Mouse (Mus musculus) MEL (cell line): Measurements from ENCODE around the gene Scamp5. TPM values are rescaled to one million over a fixed set of nuclear protein-coding genes. Genes with fewer than 3 reads are reported as not detected.

Source experiments
- DNase-seq: peaks from one replicate; pipeline ENCODE4 v3.0.0; 2011; ENCODE audit warnings: low read depth, low spot score
- H3K27ac ChIP-seq: 2 replicates; pipeline ENCODE4 v1.5.1; 2012; ENCODE audit warnings: low read depth, mild to moderate bottlenecking, control low read depth, low read length, moderate library complexity; ENCODE audit not compliant: control insufficient read depth
- H3K27me3 ChIP-seq, 2 experiments: fragments of 150-350 bp in 1 of 2; sonication (generic) in 1 of 2; 2 replicates each; pipeline ENCODE4 v1.6.1; 2012; ENCODE audit warnings: low read length in 2 of 2, mild to moderate bottlenecking in 2 of 2, improper control_type of control experiment in 1 of 2, moderate library complexity in 1 of 2; ENCODE audit not compliant: insufficient read depth in 2 of 2, control insufficient read depth in 1 of 2
- H3K36me3 ChIP-seq, 2 experiments: 2 replicates each; pipeline ENCODE4 v1.6.1; 2012 to 2014; ENCODE audit warnings: low read length in 2 of 2, improper control_type of control experiment in 1 of 2, inconsistent platforms in 1 of 2, mild to moderate bottlenecking in 1 of 2; ENCODE audit not compliant: insufficient read depth in 2 of 2, control insufficient read depth in 1 of 2
- H3K4me1 ChIP-seq, 2 experiments: fragments of 150-350 bp in 1 of 2; sonication (generic) in 1 of 2; 2 replicates each; pipeline ENCODE4 v1.6.1; 2012; ENCODE audit warnings: low read length in 2 of 2, improper control_type of control experiment in 1 of 2, mild to moderate bottlenecking in 1 of 2; ENCODE audit not compliant: insufficient read depth in 2 of 2, control insufficient read depth in 1 of 2
- H3K4me3 ChIP-seq, 2 experiments: fragments of 150-350 bp in 1 of 2; sonication (generic) in 1 of 2; 2 replicates each; pipeline ENCODE4 v1.5.1; 2012; ENCODE audit warnings: low read depth in 2 of 2, low read length in 2 of 2, mild to moderate bottlenecking in 2 of 2, moderate library complexity in 2 of 2, control low read depth in 1 of 2, improper control_type of control experiment in 1 of 2; ENCODE audit not compliant: control insufficient read depth in 1 of 2, insufficient read depth in 1 of 2
- H3K79me2 ChIP-seq: 2 replicates; pipeline ENCODE4 v1.6.1; 2012; ENCODE audit warnings: mild to moderate bottlenecking, low read length, moderate library complexity; ENCODE audit not compliant: control insufficient read depth, poor library complexity, insufficient read depth
- H3K9ac ChIP-seq: 2 replicates; pipeline ENCODE4 v1.6.1; 2012; ENCODE audit warnings: low read depth, mild to moderate bottlenecking, control low read depth, low read length, moderate library complexity; ENCODE audit not compliant: control insufficient read depth, poor library complexity, severe bottlenecking
- H3K9me3 ChIP-seq: fragments of 150-350 bp; sonication (generic); replicated peaks from 2 replicates; pipeline ENCODE4 v1.6.1; 2012; ENCODE audit warnings: mild to moderate bottlenecking, low read length, improper control_type of control experiment, moderate library complexity; ENCODE audit not compliant: insufficient read depth
- CHD1 ChIP-seq: IDR thresholded peaks from 2 replicates; pipeline ENCODE4 v1.6.1; 2012; ENCODE audit warnings: low read depth, mild to moderate bottlenecking, inconsistent platforms, low read length, improper control_type of control experiment
- CHD2 ChIP-seq: IDR thresholded peaks from 2 replicates; pipeline ENCODE4 v1.6.1; 2011; ENCODE audit warnings: low read length, improper control_type of control experiment
- E2F4 ChIP-seq: IDR thresholded peaks from 2 replicates; pipeline ENCODE4 v1.6.1; 2011; ENCODE audit warnings: low read depth, low read length, improper control_type of control experiment, borderline replicate concordance
- EP300 ChIP-seq, 2 experiments: IDR thresholded peaks; 2 replicates each; pipeline ENCODE4 v1.6.1; 2011; ENCODE audit warnings: improper control_type of control experiment in 2 of 2, low read length in 2 of 2, low read depth in 1 of 2, mild to moderate bottlenecking in 1 of 2
- GABPA ChIP-seq: IDR thresholded peaks from 2 replicates; pipeline ENCODE4 v1.6.1; 2012; ENCODE audit warnings: low read depth, mild to moderate bottlenecking, inconsistent platforms, low read length, improper control_type of control experiment, moderate library complexity
- HCFC1 ChIP-seq: IDR thresholded peaks from 2 replicates; pipeline ENCODE4 v1.6.1; 2012; ENCODE audit warnings: low read depth, mild to moderate bottlenecking, inconsistent platforms, low read length, improper control_type of control experiment, moderate library complexity
- JUND ChIP-seq: IDR thresholded peaks from 2 replicates; pipeline ENCODE4 v1.6.1; 2011; ENCODE audit warnings: low read depth, mild to moderate bottlenecking, improper control_type of control experiment, low read length
- KAT2A ChIP-seq: conservative IDR thresholded peaks from 2 replicates; pipeline ENCODE4 v1.6.1; 2012; ENCODE audit warnings: low read depth, low read length, improper control_type of control experiment, inconsistent platforms
- MAFK ChIP-seq: IDR thresholded peaks from 2 replicates; pipeline ENCODE4 v1.6.1; 2011; ENCODE audit warnings: low read depth, mild to moderate bottlenecking, low read length, improper control_type of control experiment, borderline replicate concordance
- MAZ ChIP-seq: IDR thresholded peaks from 2 replicates; pipeline ENCODE4 v1.6.1; 2012; ENCODE audit warnings: low read depth, mild to moderate bottlenecking, inconsistent platforms, low read length, improper control_type of control experiment
- MEF2A ChIP-seq: IDR thresholded peaks from 2 replicates; pipeline ENCODE4 v1.6.1; 2014; ENCODE audit warnings: low read depth, mild to moderate bottlenecking, inconsistent platforms, low read length, improper control_type of control experiment; ENCODE audit not compliant: poor library complexity, insufficient replicate concordance, severe bottlenecking; ENCODE audit errors: extremely low read depth
- MYB ChIP-seq: IDR thresholded peaks from 2 replicates; pipeline ENCODE4 v1.6.1; 2011; ENCODE audit warnings: mild to moderate bottlenecking, low read depth, low read length, improper control_type of control experiment
- MYC ChIP-seq: IDR thresholded peaks from 2 replicates; pipeline ENCODE4 v1.6.1; 2011; ENCODE audit warnings: low read depth, mild to moderate bottlenecking, low read length, improper control_type of control experiment, moderate library complexity
- NELFE ChIP-seq: IDR thresholded peaks from 2 replicates; pipeline ENCODE4 v1.6.1; 2011; ENCODE audit warnings: low read depth, low read length, improper control_type of control experiment
- SMC3 ChIP-seq: IDR thresholded peaks from 2 replicates; pipeline ENCODE4 v1.6.1; 2011; ENCODE audit warnings: low read depth, low read length, improper control_type of control experiment
- TAL1 ChIP-seq: IDR thresholded peaks from 2 replicates; pipeline ENCODE4 v1.6.1; 2012; ENCODE audit warnings: mild to moderate bottlenecking, inconsistent platforms, low read length, moderate library complexity, mixed read lengths
- UBTF ChIP-seq: IDR thresholded peaks from 2 replicates; pipeline ENCODE4 v1.6.1; 2012; ENCODE audit warnings: low read depth, mild to moderate bottlenecking, inconsistent platforms, low read length, improper control_type of control experiment, moderate library complexity, borderline replicate concordance; ENCODE audit not compliant: insufficient read depth
- ZKSCAN1 ChIP-seq: IDR thresholded peaks from 2 replicates; pipeline ENCODE4 v1.6.1; 2012; ENCODE audit warnings: low read depth, mild to moderate bottlenecking, inconsistent platforms, low read length, improper control_type of control experiment, moderate library complexity
- ZMIZ1 ChIP-seq: IDR thresholded peaks from 2 replicates; pipeline ENCODE4 v1.6.1; 2012; ENCODE audit warnings: low read depth, mild to moderate bottlenecking, inconsistent platforms, low read length, improper control_type of control experiment, moderate library complexity
- polyA plus RNA-seq, 2 experiments: library from polyadenylated mRNA; stranded (reverse) in 1 of 2; unstranded in 1 of 2; fragments of >175 nt in 1 of 2; fragments of >200 nt in 1 of 2; gene quantifications; 2 replicates each; pipeline versions ENCODE4 v1.2.1 to v1.2.4; 2012; ENCODE audit warnings: low replicate concordance in 2 of 2, low read depth in 1 of 2; ENCODE audit not compliant: insufficient read length in 2 of 2, insufficient read depth in 1 of 2, missing spikeins in 1 of 2
- total RNA-seq: library from RNA; depleted of rRNA; stranded (reverse); fragments of 300-350 nt; gene quantifications from 2 replicates; pipeline ENCODE4 v1.2.3, GENCODE M21; 2012; rRNA removed

Gene Scamp5
- total and polyA plus RNA-seq, 3 experiments: 2.3 to 4.3 TPM; not detected in 1

- no peak for TF ChIP-seq HCFC1
- no peak for TF ChIP-seq KAT2A
- TF ChIP-seq CHD2: no peak
- TF ChIP-seq MAFK: no peak
- TF ChIP-seq CHD1: no peak
- TF ChIP-seq UBTF: no peak
- TF ChIP-seq SMC3: no peak
- no peak for TF ChIP-seq JUND
- TF ChIP-seq TAL1: no peak
- no peak for TF ChIP-seq GABPA
- no peak for TF ChIP-seq NELFE
- TF ChIP-seq EP300 (IDR thresholded peaks at IDR 0.05; ENCODE audit: low read depth in 1 of 2, low read length in 2 of 2): no peak
- no peak for TF ChIP-seq MAZ
- TF ChIP-seq MYC: no peak
- no peak for TF ChIP-seq E2F4
- no peak for TF ChIP-seq MYB
- no peak for TF ChIP-seq MEF2A
- TF ChIP-seq ZMIZ1: no peak
- TF ChIP-seq ZKSCAN1: no peak
- no peaks in the 10 kb centered on the region for H3K9me3 ChIP-seq
- H3K27me3 ChIP-seq: no peaks in the 10 kb centered on the region
- H3K4me1 ChIP-seq: peaks cover 0 to 3% of the 10 kb centered on the region in 2 experiments; a peak in 1 of 4 replicates
- H3K27ac ChIP-seq: no peak overlapping the region
- no peak overlapping the region for H3K9ac ChIP-seq
- DNase-seq: no peak
- no peaks in the 10 kb centered on the region for H3K79me2 ChIP-seq
- no peaks in the 10 kb centered on the region for H3K36me3 ChIP-seq
- no peak overlapping the region for H3K4me3 ChIP-seq
Observed at GRCm38 (mm10) chr9:57392892-57393291, 75.0 kb downstream of the Scamp5 start.

Other genes with a start within 250 kb of the Scamp5 start
- gene Trcg1, start 231.5 kb downstream of the Scamp5 start, total RNA-seq: not detected in 2 replicates
- not detected for gene Trcg1, start 231.5 kb downstream of the Scamp5 start, polyA plus RNA-seq
- 52.7 and 55.7 TPM in 2 replicates for gene 1700017B05Rik, start 205.4 kb downstream of the Scamp5 start, total RNA-seq
- 10 to 100 TPM in 1 of 2 experiments, not detected in 1; 76.5 TPM for gene 1700017B05Rik, start 205.4 kb downstream of the Scamp5 start, polyA plus RNA-seq
- gene Ppcdc, start 27.9 kb downstream of the Scamp5 start, total RNA-seq: 22.4 and 23.3 TPM in 2 replicates
- 10 to 100 TPM in 1 of 2 experiments, not detected in 1; 20.2 TPM for gene Ppcdc, start 27.9 kb downstream of the Scamp5 start, polyA plus RNA-seq
- 0.12 TPM in 1 of 2 replicates, not detected in the other for gene Rpp25, start 36.0 kb upstream of the Scamp5 start, total RNA-seq
- under 1 TPM in 1 of 2 experiments, not detected in 1; 0.68 TPM for gene Rpp25, start 36.0 kb upstream of the Scamp5 start, polyA plus RNA-seq
- gene Cox5a, start 53.2 kb upstream of the Scamp5 start, total RNA-seq: 364 and 367 TPM in 2 replicates
- 100 to 1,000 TPM in 1 of 2 experiments, not detected in 1; 400 TPM for gene Cox5a, start 53.2 kb upstream of the Scamp5 start, polyA plus RNA-seq
- 12.7 and 16.4 TPM in 2 replicates for gene Fam219b, start 69.5 kb upstream of the Scamp5 start, total RNA-seq
- gene Fam219b, start 69.5 kb upstream of the Scamp5 start, polyA plus RNA-seq: 10 to 100 TPM in 1 of 2 experiments, not detected in 1; 12.8 TPM
- 24.3 and 25.9 TPM in 2 replicates for gene Mpi, start 84.7 kb upstream of the Scamp5 start, total RNA-seq
- gene Mpi, start 84.7 kb upstream of the Scamp5 start, polyA plus RNA-seq: 10 to 100 TPM in 1 of 2 experiments, not detected in 1; 37.7 TPM
- gene Scamp2, start 92.9 kb upstream of the Scamp5 start, total RNA-seq: 32.4 and 35.4 TPM in 2 replicates
- 10 to 100 TPM in 1 of 2 experiments, not detected in 1; 51.4 TPM for gene Scamp2, start 92.9 kb upstream of the Scamp5 start, polyA plus RNA-seq
- 4.3 and 5.0 TPM in 2 replicates for gene Ulk3, start 121.4 kb upstream of the Scamp5 start, total RNA-seq
- 10 to 100 TPM in 1 of 2 experiments, not detected in 1; 11.9 TPM for gene Ulk3, start 121.4 kb upstream of the Scamp5 start, polyA plus RNA-seq
- gene Cplx3, start 138.2 kb upstream of the Scamp5 start, total RNA-seq: not detected in 2 replicates
- not detected for gene Cplx3, start 138.2 kb upstream of the Scamp5 start, polyA plus RNA-seq
- gene Lman1l, start 152.7 kb upstream of the Scamp5 start, total RNA-seq: 0.08 TPM in 1 of 2 replicates, not detected in the other
- gene Lman1l, start 152.7 kb upstream of the Scamp5 start, polyA plus RNA-seq: under 1 TPM in 1 of 2 experiments, not detected in 1; 0.11 TPM
- 213 and 215 TPM in 2 replicates for gene Csk, start 185.6 kb upstream of the Scamp5 start, total RNA-seq
- gene Csk, start 185.6 kb upstream of the Scamp5 start, polyA plus RNA-seq: 100 to 1,000 TPM in 1 of 2 experiments, not detected in 1; 338 TPM
- gene Cyp1a2, start 215.6 kb upstream of the Scamp5 start, total RNA-seq: not detected in 2 replicates
- not detected for gene Cyp1a2, start 215.6 kb upstream of the Scamp5 start, polyA plus RNA-seq
- gene Cyp1a1, start 219.9 kb upstream of the Scamp5 start, total RNA-seq: 0.04 and 0.07 TPM in 2 replicates
- under 1 TPM in 1 of 2 experiments, not detected in 1; 0.26 TPM for gene Cyp1a1, start 219.9 kb upstream of the Scamp5 start, polyA plus RNA-seq
- gene Edc3, start 240.5 kb upstream of the Scamp5 start, total RNA-seq: 7.2 and 8.0 TPM in 2 replicates
- 10 to 100 TPM in 1 of 2 experiments, not detected in 1; 25.7 TPM for gene Edc3, start 240.5 kb upstream of the Scamp5 start, polyA plus RNA-seq